Mouse (Mus musculus) C2C12 (cell line): ENCODE data around the gene Pla1a.

Experiments
- CTCF ChIP-seq: IDR thresholded peaks from one replicate; pipeline ENCODE4 v1.5.1; 2011; ENCODE audit not compliant: control insufficient read depth, insufficient read depth, insufficient read length
- MYOD1 ChIP-seq: IDR thresholded peaks from one replicate; pipeline ENCODE4 v1.6.1; 2011; ENCODE audit warnings: low read depth; ENCODE audit not compliant: control insufficient read depth, insufficient read length

- no peak for TF ChIP-seq CTCF
- no peak for TF ChIP-seq MYOD1
Measured at GRCm38 (mm10) chr16:38350361-38350855, 82.5 kb downstream of the Pla1a start.
